Mouse (Mus musculus): ENCODE data around the gene Adcy2.

DNA sequence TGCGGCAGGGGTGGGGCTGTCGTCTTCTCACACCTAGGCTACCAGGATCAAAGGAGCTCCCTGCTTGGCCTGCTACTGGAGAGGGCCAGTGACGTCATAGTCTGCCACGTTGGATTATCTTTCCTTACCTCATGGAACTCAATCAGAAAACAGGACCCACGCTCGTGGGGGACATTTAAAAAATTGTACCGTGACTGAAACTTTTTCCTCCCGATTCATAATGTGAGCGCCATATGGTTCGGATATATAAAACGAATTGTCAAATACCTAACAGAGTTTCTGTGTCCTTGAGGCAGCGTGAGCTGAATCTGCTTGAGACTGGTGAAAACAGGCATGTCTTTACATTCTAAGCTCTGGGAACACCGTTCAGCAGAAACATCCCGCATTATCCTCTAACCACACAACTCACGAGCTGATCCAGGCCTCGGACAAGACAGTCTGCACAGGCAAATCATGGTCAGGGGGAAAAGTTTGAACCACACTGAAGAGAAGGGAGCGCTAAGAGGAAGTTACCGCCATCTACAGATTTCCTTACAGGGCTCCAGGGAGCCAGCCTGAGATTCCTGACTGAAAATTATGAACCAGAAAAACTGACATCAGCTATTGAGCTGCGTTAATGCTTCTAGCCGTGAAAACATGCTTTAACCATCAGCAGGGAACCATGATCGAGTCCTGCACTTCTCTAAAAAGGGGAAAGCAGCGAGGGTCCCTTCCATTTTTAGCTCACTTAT lies 1.4 kb downstream of the Adcy2 start:
- TF ChIP-seq CTCF (IDR thresholded peaks at IDR 0.05; ENCODE audit: low read depth) (no peak), EP300 (IDR thresholded peaks at IDR 0.05; ENCODE audit: low read depth) (no peak)

Data from liver, embryonic 14.5 days (tissue).